Mouse (Mus musculus) kidney, adult 2 months (tissue): ENCODE results near the gene Sag. TPM values are rescaled to one million over a fixed set of nuclear protein-coding genes. Genes with fewer than 3 reads are reported as not detected.

Experiments used
- DNase-seq: peaks from one replicate; pipeline ENCODE4 v3.0.0; 2021
- H3K27ac ChIP-seq: fragments of 200-500 bp; 2 replicates; pipeline ENCODE4 v1.5.1; 2012; ENCODE audit warnings: low read depth, low read length, control low read depth, inconsistent platforms; ENCODE audit not compliant: insufficient read depth
- H3K27me3 ChIP-seq: fragments of 200-500 bp; replicated peaks from 2 replicates; pipeline ENCODE4 v1.6.1; 2012; ENCODE audit warnings: mild to moderate bottlenecking, moderate library complexity, low read length, inconsistent platforms; ENCODE audit not compliant: control insufficient read depth, insufficient read depth
- H3K36me3 ChIP-seq: fragments of 200-500 bp; 2 replicates; pipeline ENCODE4 v1.6.1; 2012; ENCODE audit warnings: mild to moderate bottlenecking, moderate library complexity, low read length, inconsistent platforms; ENCODE audit not compliant: control insufficient read depth, insufficient read depth
- H3K4me1 ChIP-seq: fragments of 200-500 bp; 2 replicates; pipeline ENCODE4 v1.6.1; 2011; ENCODE audit warnings: low read length; ENCODE audit not compliant: control insufficient read depth, insufficient read depth
- H3K4me3 ChIP-seq: fragments of 200-500 bp; 2 replicates; pipeline ENCODE4 v1.5.1; 2011; ENCODE audit warnings: mild to moderate bottlenecking, low read depth, low read length, control low read depth; ENCODE audit not compliant: insufficient read depth
- CTCF ChIP-seq: fragments of 200-500 bp; conservative IDR thresholded peaks from 2 replicates; pipeline ENCODE4 v1.5.1; 2011; ENCODE audit warnings: low read depth, mild to moderate bottlenecking, control low read depth, low read length, moderate library complexity, mixed read lengths; ENCODE audit not compliant: insufficient read depth, insufficient read length
- POLR2A ChIP-seq: fragments of 200-500 bp; IDR thresholded peaks from one replicate; pipeline ENCODE4 v1.6.1; 2011; ENCODE audit warnings: low read depth, low read length, control low read depth
- WGBS: fragments of 180-500 bp; shearing (Covaris S2); methylation state at CpG from one replicate; pipeline ENCODE4 v1.1.7; 2018; 5-methylcytosine and 5-hydroxymethylcytosine counted together
- polyA plus RNA-seq: library from polyadenylated mRNA; depleted of rRNA; stranded (reverse); fragments of >200 nt; gene quantifications from 2 replicates; pipeline ENCODE4 v1.2.3, GENCODE M21; 2012

Sag gene
- polyA plus RNA-seq, 1 experiment, result 0.34 TPM

- H3K27ac ChIP-seq, result no peak overlapping the region
- no peak for DNase-seq
- TF ChIP-seq CTCF (no peak), POLR2A (no peak)
- no peaks in the 10 kb centered on the region for H3K4me1 ChIP-seq
- H3K36me3 ChIP-seq, result peaks cover 12% of the 10 kb centered on the region
- WGBS, result 79% methylated on average over 3 of the region's 3 CpGs
- no peak overlapping the region for H3K4me3 ChIP-seq
- no peaks in the 10 kb centered on the region for H3K27me3 ChIP-seq
Observed at GRCm38 (mm10) chr1:87771724-87772123, 31.8 kb upstream of the Sag start.

DNA sequence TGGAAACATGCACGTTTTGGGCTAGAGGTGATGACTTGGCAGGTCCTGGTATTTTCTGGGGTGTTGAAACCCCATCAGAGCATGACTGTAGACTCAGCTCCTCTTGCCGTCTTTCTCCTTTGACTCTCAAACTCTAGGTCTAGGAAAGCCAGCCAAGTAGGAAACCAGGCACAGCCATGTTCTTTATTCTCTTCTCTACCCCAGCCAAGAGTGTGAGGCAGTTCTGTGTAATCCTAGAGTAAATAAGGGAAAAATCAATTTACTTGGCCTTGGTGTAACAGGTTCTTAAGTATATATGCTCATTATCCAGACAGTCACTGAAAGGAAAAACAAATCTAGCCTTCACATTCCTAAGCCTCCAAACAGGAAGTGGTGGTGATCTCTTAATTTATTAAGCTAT, 30.1 kb upstream of the Sag start:
- H3K27ac ChIP-seq, result peak overlapping the region; percentile 8; the same call in 1 of the 2 replicates
- 83% methylated on average over 2 of the region's 2 CpGs for WGBS
- DNase-seq, result no peak
- H3K4me3 ChIP-seq, result no peak overlapping the region
- TF ChIP-seq POLR2A, result no peak
- no peak for TF ChIP-seq CTCF
- H3K27me3 ChIP-seq, result no peaks in the 10 kb centered on the region
- H3K4me1 ChIP-seq, result no peaks in the 10 kb centered on the region
- peaks cover 8% of the 10 kb centered on the region for H3K36me3 ChIP-seq

DNA sequence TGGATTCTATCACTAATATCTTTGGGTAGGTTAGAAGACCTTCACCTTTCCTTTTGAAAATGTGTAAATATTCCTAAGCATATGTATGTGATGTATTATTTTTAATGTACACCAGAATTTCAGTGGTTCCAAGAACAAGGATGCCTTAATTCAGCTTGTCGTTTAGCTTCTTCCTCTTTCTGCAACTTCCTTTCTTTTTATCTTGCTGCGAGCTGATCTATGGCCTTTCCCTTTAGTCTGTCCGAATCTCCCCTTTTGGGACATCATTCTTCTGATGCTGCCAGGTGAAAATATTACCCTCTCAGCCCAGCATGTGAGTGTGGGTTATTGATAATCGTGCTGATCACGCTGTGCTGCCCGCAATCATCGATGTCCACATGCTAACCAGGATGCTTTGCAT, 28.6 kb upstream of the Sag start:
- no peak for TF ChIP-seq POLR2A
- TF ChIP-seq CTCF, result no peak
- no peak overlapping the region for H3K4me3 ChIP-seq
- no peak overlapping the region for H3K27ac ChIP-seq
- no peak for DNase-seq
- 90% methylated on average over 7 of the region's 7 CpGs for WGBS
- peaks cover 8% of the 10 kb centered on the region for H3K36me3 ChIP-seq
- no peaks in the 10 kb centered on the region for H3K27me3 ChIP-seq
- peaks cover 1% of the 10 kb centered on the region; the same call in 1 of the 2 replicates for H3K4me1 ChIP-seq

DNA sequence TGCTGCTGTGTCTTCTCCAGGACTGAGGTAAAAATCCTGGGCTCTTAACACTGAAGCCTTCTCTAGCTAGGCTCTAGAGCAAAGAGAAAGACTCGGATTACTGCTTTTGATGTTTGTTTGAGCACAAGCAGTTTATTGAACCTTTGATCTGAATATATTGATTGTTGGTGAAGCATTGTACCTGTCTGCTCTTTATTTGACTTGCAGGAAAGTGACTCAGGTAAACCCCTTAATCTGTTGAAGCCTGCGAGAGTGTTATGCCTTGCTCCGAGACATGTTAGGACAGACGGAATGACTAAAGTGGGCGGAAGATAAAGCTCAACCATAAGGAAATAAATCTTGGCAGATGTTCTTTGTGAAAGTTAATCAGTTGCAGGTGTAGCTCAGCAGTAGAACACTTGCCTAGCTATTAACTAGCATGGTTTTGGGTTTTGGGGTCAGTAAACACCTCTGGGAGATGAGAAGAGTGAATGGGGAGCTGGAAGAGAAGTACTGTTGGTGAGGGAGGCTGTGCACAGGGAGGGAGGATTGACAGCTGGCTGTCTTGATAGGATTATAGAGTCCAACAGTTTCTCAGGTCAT, 24.2 kb upstream of the Sag start:
- Histone ChIP-seq H3K4me3 (no peak overlapping the region), H3K27ac (no peak overlapping the region), H3K4me1 (peaks cover 2% of the 10 kb centered on the region; the same call in 1 of the 2 replicates), H3K36me3 (peaks cover 5% of the 10 kb centered on the region), H3K27me3 (no peaks in the 10 kb centered on the region)
- WGBS, result 68% methylated on average over 5 of the region's 5 CpGs
- TF ChIP-seq POLR2A, result no peak
- no peak for TF ChIP-seq CTCF
- peak; percentile 60 for DNase-seq

DNA sequence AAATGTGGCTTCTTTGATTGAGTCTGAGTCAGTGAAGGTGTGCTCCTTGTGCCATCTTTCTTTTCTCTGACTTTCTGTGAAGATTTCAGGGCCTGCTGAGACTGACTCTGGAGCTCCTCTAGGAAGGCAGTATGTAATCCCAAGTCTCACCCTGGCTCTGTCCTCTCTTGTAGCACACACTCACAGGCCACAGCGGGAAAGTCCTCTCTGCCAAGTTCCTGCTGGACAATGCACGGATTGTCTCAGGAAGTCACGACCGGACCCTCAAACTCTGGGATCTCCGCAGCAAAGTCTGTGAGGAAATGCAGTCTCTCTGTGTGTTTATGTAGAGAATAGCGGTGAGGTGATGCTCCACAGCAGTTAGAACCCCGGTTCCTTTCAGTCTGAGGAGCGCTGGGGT, 17.8 kb upstream of the Sag start:
- Histone ChIP-seq H3K27ac (no peak overlapping the region), H3K4me1 (no peaks in the 10 kb centered on the region), H3K27me3 (no peaks in the 10 kb centered on the region), H3K4me3 (no peak overlapping the region), H3K36me3 (peaks cover 3% of the 10 kb centered on the region; the same call in 1 of the 2 replicates)
- TF ChIP-seq POLR2A (no peak), CTCF (no peak)
- peak; percentile 16 for DNase-seq
- WGBS, result 70% methylated on average over 8 of the region's 8 CpGs

- Histone ChIP-seq H3K4me1 (no peaks in the 10 kb centered on the region), H3K4me3 (no peak overlapping the region), H3K36me3 (peaks cover 3% of the 10 kb centered on the region; the same call in 1 of the 2 replicates), H3K27ac (no peak overlapping the region), H3K27me3 (no peaks in the 10 kb centered on the region)
- no peak for DNase-seq
- TF ChIP-seq CTCF, result no peak
- no peak for TF ChIP-seq POLR2A
- WGBS, result 45% methylated on average over 7 of the region's 7 CpGs
Observed at GRCm38 (mm10) chr1:87786251-87786650, 17.2 kb upstream of the Sag start.

DNA sequence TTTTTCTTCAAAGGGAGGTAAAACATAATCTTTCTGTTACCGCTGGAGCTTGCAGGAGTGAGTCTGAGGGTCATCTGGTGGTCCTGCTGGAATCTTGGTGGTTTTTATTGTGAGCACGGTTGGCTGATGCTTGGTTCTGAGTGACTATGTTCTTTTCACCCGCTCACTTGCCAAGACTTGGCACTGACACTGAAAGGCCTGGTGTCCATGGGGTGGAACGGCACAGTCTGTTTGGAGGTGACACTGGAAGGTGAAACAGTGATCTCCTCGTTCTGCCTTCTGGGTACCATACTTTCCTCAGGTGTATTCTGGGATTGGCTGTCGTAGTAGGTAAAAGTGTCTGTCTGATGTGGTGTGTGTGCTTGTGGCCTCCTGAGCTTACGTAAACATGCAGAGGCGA, 13.8 kb upstream of the Sag start:
- WGBS, result 87% methylated on average over 8 of the region's 8 CpGs
- Histone ChIP-seq H3K4me1 (no peaks in the 10 kb centered on the region), H3K36me3 (peaks cover 3% of the 10 kb centered on the region; the same call in 1 of the 2 replicates), H3K4me3 (no peak overlapping the region), H3K27ac (no peak overlapping the region), H3K27me3 (no peaks in the 10 kb centered on the region)
- no peak for DNase-seq
- TF ChIP-seq CTCF (no peak), POLR2A (no peak)
